Mouse (Mus musculus) left cerebral cortex, postnatal 25 days (tissue): ENCODE measurements at regions not wholly inside any gene's neighbourhood (a gene's known extent, or its start where the extent isn't known, plus 50 kb on each side); places are given as distances from the start of the nearest gene placed in this dataset.

Experiments used
- DNase-seq, 2 experiments: peaks; one replicate each; pipeline ENCODE4 v3.0.0; 2022; ENCODE audit warnings: low spot score in 2 of 2, mixed read lengths in 1 of 2
- intact Hi-C: fragments of 180-260 bp; cut with DNase I; formaldehyde crosslinking; loops from one replicate; pipeline ENCODE4 v1.15.1; 2025

- DNase-seq = peak in 1 of 2 experiments; percentile 53
- intact Hi-C loops = loop anchor here (10.0 kb wide), 1 partner anchor 591 kb away; no protein-coding TSS in a partner anchor
These were observed 69.5 kb upstream of the Kirrel3 start for GRCm38 (mm10) chr9:34416153-34416552.

GRCm38 (mm10) chr9:34418100-34418499 lies 67.6 kb upstream of the Kirrel3 start:
- DNase-seq = peak in 1 of 2 experiments; percentile 26
- intact Hi-C loops = loop anchor here (10.0 kb wide), 1 partner anchor 593 kb away; no protein-coding TSS in a partner anchor

DNA sequence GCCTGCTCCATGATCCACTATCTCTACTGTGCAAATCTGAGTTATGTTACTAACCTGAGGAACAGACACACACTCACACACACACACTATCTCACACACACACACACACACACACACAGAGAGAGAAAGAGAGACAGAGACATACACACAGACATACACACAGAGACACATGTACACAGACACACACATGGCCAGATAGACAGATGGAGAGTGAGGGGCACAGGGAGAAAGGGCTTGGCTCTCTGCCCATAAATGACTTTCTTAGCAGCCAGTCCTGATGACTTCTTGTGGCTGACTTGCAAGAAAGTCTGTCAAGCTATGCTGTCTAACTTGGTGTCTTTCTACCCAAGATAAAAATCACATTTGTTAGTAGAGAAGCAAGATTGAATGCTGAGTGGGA lies 63.7 kb upstream of the Kirrel3 start:
- no peak for DNase-seq
- intact Hi-C loops = no loop called here

- intact Hi-C loops = no loop called here
- DNase-seq = peak in 1 of 2 experiments; percentile 31
These were observed 62.6 kb upstream of the Kirrel3 start for GRCm38 (mm10) chr9:34423062-34423461.

- no peak for DNase-seq
- intact Hi-C loops = no loop called here
These were observed 59.1 kb upstream of the Kirrel3 start for GRCm38 (mm10) chr9:34426589-34426988.

GRCm38 (mm10) chr9:34427711-34428110 lies 58.0 kb upstream of the Kirrel3 start:
- intact Hi-C loops = no loop called here
- no peak for DNase-seq
